Mouse (Mus musculus) frontal cortex, postnatal 10 days (tissue): ENCODE measurements at regions not wholly inside any gene's neighbourhood (a gene's known extent, or its start where the extent isn't known, plus 50 kb on each side); places are given as distances from the start of the nearest gene placed in this dataset.
A peak's percentile ranks its signal among the peaks of the same experiment; 100 is the strongest.

Experiments
- DNase-seq, 2 experiments: peaks; one replicate each; pipeline ENCODE4 v3.0.0; 2022; ENCODE audit warnings: low spot score in 2 of 2, mixed read lengths in 1 of 2

- DNase-seq = no peak
Measured at GRCm38 (mm10) chr14:67550462-67551185, 1541.6 kb upstream of the Gulo start.

GRCm38 (mm10) chr14:67548750-67549149, 1539.7 kb upstream of the Gulo start:
- DNase-seq = no peak

GRCm38 (mm10) chr14:67545036-67545435, 1536.0 kb upstream of the Gulo start:
- DNase-seq = no peak

- peak; percentile 11 to 14 for DNase-seq
Measured at GRCm38 (mm10) chr14:67541271-67541711, 1532.3 kb upstream of the Gulo start.

- no peak for DNase-seq
Measured at GRCm38 (mm10) chr14:67538696-67539095, 1529.7 kb upstream of the Gulo start.

GRCm38 (mm10) chr14:67536787-67537659, 1528.0 kb upstream of the Gulo start:
- peak; percentile 44 to 54 for DNase-seq

GRCm38 (mm10) chr14:67506729-67507395, 1497.9 kb upstream of the Gulo start:
- DNase-seq = no peak

GRCm38 (mm10) chr14:67492086-67492485, 1483.1 kb upstream of the Gulo start:
- no peak for DNase-seq

GRCm38 (mm10) chr14:67486676-67487075, 1477.7 kb upstream of the Gulo start:
- DNase-seq = no peak

GRCm38 (mm10) chr14:67485449-67485800, 1476.4 kb upstream of the Gulo start:
- DNase-seq = no peak

- DNase-seq = no peak
Measured at GRCm38 (mm10) chr14:67484533-67485448, 1475.8 kb upstream of the Gulo start.
